Mouse (Mus musculus) lung, postnatal 0 days (tissue): Measurements from ENCODE around the gene Dlgap1.

ENCODE experiments used
- CTCF ChIP-seq: IDR thresholded peaks from 2 replicates; pipeline ENCODE4 v1.5.1; 2016; ENCODE audit warnings: antibody characterized with exemption, mild to moderate bottlenecking
- EP300 ChIP-seq: IDR thresholded peaks from 2 replicates; pipeline ENCODE4 v1.6.1; 2016; ENCODE audit warnings: antibody characterized with exemption, mild to moderate bottlenecking, control low read depth

GRCm38 (mm10) chr17:70751161-70751651 lies 782.3 kb downstream of the Dlgap1 start:
- no peak for TF ChIP-seq CTCF
- peak; percentile 14; the same call in 1 of the 2 replicates for TF ChIP-seq EP300
